Mouse (Mus musculus): Measurements from ENCODE around the gene Tent5c. TPM values are rescaled to one million over a fixed set of nuclear protein-coding genes. Genes with fewer than 3 reads are reported as not detected.

The Tent5c gene
- polyA plus RNA-seq, 2 experiments from 2014 or later, result 29.9 to 32.5 TPM

Other genes with a start within 250 kb of the Tent5c start
- 10 to 100 TPM; 15.7 to 32.8 TPM for gene Man1a2, start 196.2 kb upstream of the Tent5c start, polyA plus RNA-seq (2017; shearing (Covaris generic))